Mouse (Mus musculus): ENCODE results near the gene Sycp1. TPM values are rescaled to one million over a fixed set of nuclear protein-coding genes. Genes with fewer than 3 reads are reported as not detected.

Gene Sycp1
- total RNA-seq, 1 experiment from 2014 or later: not detected

DNA sequence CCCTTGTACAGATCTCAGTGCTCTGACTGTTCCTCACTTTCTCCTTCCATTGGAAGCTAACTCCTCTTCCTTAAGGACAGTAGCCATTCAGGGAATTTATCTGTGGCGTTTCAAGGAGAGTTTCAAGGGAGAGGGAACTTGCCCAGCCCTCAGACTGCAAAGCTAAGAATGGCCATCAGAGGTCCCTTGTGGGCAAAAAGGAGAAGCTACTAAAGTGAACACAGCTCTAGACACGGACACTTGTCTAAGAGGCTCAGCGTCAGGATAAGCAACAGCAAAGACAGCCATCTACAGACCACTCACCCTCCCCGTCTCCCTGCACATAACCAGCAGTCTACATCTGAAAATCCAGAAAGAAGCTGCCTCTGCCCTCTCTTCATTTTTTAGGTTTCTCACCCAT, 148.5 kb downstream of the Sycp1 start:
- peak; percentile 84 to 91 for ATAC-seq (replicated peaks in 1 of 2; ENCODE audit: insufficient read depth in 1 of 2, low FRiP score in 2 of 2, low TSS enrichment in 1 of 2, low read depth in 1 of 2, poor library complexity in 2 of 2, severe bottlenecking in 2 of 2)

DNA sequence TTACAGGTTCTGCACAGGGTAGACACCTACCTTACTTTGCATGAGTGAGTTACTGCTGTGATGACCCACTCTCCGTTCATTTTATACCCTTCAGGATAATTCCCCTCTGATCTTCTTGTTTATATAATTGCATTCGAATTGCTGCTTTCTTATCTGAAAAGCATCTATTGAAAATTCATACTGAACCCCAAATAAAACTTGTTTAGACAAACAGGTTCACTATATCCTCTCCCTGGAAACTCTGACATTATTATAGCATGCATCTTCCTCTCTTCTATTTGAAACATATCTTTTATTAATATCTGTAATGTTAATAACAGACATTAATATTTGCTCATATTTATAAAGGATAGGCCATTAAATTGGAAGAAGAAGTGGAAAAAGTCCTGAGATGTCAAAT, 153.3 kb downstream of the Sycp1 start, which contains the start of gene Tshb:
Gene Tshb, minus strand, starts transcription at position 101 of the 400 bp plus-strand sequence.
- ATAC-seq (replicated peaks in 1 of 2; ENCODE audit: insufficient read depth in 1 of 2, low FRiP score in 2 of 2, low TSS enrichment in 1 of 2, low read depth in 1 of 2, poor library complexity in 2 of 2, severe bottlenecking in 2 of 2): no peak

DNA sequence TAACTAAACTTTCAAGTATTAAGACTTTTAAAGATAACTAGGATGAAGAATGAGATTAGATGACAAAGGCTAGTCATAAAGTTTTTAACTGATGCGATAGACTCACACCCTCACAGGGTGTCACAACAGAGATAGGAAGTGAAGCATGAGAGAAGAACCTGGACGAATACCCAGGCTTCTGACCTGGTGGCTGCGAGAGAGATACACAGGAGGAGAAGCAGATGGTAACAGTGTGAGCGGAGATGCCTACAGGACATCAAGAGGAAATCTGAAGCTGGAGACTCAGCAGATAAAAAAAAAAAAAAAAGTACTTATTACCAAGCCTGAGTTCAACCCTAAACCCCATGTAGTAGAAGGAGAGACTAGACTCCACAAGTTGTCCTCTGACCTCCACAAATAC, 162.9 kb downstream of the Sycp1 start:
- no peak for ATAC-seq (replicated peaks in 1 of 2; ENCODE audit: insufficient read depth in 1 of 2, low FRiP score in 2 of 2, low TSS enrichment in 1 of 2, low read depth in 1 of 2, poor library complexity in 2 of 2, severe bottlenecking in 2 of 2)

Other genes with a start within 250 kb of the Sycp1 start
- 20.6 and 23.4 TPM in 2 replicates for gene Tspan2, start 201.6 kb downstream of the Sycp1 start, total RNA-seq (2017)
- not detected in 2 replicates for gene Tshb, start 153.4 kb downstream of the Sycp1 start, total RNA-seq (2017)
- not detected in 2 replicates for gene Nr1h5, start 28.0 kb upstream of the Sycp1 start, total RNA-seq (2017)
- 15.2 and 15.6 TPM in 2 replicates for gene Sike1, start 59.6 kb upstream of the Sycp1 start, total RNA-seq (2017)
- 647 and 780 TPM in 2 replicates for gene Csde1, start 84.3 kb upstream of the Sycp1 start, total RNA-seq (2017)
- gene Nras, start 122.2 kb upstream of the Sycp1 start, total RNA-seq (2017): 82.8 and 104 TPM in 2 replicates
- gene Ampd1, start 137.9 kb upstream of the Sycp1 start, total RNA-seq (2017): not detected in 2 replicates
- 1.6 and 1.8 TPM in 2 replicates for gene Dennd2c, start 166.5 kb upstream of the Sycp1 start, total RNA-seq (2017)
- gene Bcas2, start 235.6 kb upstream of the Sycp1 start, total RNA-seq (2017): 169 and 219 TPM in 2 replicates

Measured in hematopoietic stem cell, adult 5-6 weeks (primary cell).